Mouse (Mus musculus): ENCODE measurements at regions not wholly inside any gene's neighbourhood (a gene's known extent, or its start where the extent isn't known, plus 50 kb on each side); places are given as distances from the start of the nearest gene placed in this dataset.

DNA sequence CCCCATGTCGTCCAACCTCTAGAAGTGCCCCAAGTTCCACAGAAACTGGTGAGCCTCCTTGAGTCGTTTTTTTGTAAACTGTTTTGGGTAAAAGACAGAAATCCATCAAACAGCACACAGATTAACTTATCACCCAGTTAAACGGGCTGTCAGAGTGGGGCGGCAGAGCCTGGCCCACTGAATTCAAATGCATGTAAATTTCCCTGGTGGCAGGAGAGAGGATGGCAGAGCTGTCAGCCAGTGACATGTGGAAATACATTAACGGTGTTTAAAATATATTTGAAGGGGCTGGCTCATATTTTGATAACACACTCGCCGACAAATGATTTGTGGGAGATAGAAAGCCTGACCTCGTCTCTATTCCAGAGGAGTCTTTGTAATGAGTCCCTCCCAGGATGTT lies 252.5 kb upstream of the Mki67 start:
- DNase-seq (ENCODE audit: low spot score in 2 of 2), result no peak

DNA sequence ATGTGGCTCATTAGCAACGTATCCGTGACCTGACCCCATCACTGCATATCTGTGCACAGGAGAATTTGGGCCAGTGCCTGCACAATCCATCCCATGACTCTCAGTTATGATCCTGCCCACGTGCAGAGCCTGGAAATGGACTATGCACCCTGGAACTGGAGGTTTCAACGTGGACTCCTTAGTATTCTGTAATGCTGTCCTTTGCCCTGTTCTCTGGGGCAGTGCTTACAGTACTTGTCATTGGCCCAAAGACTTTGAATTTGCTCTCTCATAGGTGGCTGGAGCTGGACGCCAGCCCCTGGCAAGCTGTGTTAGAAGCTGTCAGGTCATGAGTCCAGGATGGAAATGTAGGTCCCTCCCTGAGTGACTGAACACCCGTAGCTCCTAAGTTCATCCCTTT lies 269.9 kb upstream of the Mki67 start:
- no peak for DNase-seq (ENCODE audit: low spot score in 2 of 2)

DNA sequence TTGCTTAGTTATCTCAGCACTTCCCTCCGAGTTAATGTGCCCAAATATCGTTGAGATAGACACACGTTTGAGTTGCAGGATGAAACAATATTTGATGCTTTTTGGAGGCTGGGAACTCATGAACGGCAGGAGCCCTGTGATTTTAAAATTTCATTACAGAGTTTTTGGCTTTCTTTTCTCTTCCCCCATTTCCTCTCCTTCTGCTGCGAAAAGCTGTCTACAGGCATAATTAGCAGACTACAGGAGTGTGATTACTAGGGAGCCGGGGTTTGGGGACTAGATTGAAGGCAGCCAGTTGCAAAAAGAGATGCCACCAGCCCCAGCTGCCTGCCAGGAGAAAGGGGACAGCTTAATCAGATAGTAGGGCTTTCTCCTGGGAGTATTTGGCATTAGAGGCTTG lies 274.2 kb upstream of the Mki67 start:
- DNase-seq (ENCODE audit: low spot score in 2 of 2), result no peak

DNA sequence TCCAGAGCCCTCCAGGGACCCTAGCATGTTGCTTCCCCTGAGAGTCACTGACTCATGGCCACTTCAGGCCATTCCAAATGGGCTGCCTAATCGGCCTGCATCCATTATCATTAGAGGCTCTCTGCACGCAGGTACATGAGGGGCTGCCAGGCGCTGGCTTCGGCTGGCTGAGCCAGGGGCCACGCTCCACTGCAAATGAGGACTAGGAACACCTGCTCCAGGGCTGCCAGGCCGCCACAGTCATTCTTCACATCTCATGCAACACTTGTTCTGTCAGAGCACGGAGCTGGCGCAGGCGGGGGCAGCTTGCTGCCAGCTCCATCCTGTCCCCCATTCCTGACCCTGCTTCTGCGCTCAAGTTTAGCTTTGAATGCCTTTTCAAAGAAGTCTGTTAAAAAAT lies 280.7 kb upstream of the Mki67 start:
- DNase-seq (ENCODE audit: low spot score in 2 of 2), result no peak

DNA sequence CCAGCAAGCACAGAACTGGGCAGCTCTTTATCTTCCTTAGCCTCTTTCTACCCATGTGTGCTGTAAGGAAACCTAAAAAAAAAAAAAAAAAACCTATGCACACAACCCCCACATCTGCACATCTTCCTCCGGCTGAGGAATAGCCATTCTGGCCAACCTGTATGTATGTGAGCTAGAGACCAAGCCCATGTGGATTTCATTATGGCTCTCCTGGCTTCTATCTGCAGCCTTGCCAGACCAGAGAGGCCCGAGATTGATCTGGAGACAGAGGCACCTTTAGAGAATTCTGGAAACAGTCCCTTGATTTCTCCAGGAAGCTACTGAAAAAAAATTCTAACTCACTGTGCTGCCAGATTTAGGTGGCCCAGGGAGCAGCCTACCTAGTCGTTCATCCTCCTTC lies 281.5 kb upstream of the Mki67 start:
- no peak for DNase-seq (ENCODE audit: low spot score in 2 of 2)

DNA sequence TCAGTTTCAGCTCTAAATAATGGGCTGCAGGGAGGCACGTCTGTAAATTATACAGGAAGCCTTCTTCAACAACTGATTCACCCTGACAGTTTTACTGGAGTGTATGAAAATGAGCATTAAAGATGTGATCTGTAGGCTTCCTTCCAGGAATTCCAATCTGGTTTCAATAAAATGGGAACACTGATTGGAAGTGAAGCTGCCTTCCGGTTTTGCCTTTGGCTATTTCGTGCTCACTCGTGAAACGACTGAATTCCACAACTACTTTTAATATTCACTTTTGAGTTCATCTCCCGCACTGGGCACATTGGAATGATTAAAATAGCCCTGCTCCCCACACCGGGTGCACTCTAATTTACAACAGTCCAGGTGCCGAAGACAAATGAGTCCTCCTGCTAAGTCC lies 286.2 kb upstream of the Mki67 start:
- DNase-seq (ENCODE audit: low spot score in 2 of 2), result no peak

DNA sequence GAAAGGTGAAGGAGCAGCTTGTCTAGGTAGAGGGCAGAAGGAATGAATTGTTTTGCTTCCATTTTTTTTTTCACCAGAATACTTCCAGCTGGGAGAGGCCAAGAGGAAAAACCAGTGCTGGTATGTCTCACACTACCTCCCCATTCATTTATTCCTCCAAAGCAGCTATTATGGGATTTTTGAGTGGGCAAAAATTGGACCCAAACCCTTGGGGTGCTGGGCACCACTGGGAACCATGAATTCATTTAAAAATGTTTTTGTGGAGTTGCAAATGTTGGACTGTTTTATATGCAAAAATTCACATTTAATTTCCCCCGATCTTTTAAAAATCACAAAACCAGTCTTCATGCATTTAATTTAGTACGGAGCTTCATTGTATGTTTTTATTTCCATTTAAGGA lies 287.1 kb upstream of the Mki67 start:
- DNase-seq (ENCODE audit: low spot score in 2 of 2), result no peak

DNA sequence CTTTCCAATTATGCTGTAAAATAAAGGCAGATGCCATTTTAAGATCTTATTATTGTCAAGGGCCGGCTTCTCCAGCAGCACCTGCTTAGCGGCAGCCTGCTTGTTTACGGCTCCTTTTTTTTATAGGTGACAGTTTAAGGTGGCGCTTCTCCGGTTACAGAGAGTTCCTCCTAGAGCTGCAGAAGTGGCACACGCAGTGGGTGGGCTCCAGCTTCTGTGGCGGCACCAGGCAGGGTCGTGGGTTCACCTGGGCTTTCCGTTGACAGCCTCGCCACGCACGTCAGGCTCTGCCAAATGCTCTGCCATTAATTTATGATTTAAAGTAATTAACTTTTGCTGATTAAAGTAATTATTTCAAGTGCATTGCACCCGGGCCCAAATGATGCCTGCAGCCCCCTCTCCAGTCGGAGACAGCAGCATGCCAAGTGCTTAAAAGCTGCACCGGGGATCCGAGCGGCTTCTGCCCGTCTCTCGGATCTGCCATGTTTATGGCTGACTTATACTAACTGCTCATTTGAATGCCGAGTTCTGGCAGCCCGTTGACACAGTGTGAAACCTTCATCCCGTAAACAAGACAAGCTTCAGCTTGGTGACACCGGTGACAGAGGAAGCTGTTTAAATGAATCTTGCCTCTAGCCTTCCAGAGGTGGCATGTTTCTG lies 291.8 kb upstream of the Mki67 start:
- DNase-seq (ENCODE audit: low spot score in 2 of 2), result no peak

DNA sequence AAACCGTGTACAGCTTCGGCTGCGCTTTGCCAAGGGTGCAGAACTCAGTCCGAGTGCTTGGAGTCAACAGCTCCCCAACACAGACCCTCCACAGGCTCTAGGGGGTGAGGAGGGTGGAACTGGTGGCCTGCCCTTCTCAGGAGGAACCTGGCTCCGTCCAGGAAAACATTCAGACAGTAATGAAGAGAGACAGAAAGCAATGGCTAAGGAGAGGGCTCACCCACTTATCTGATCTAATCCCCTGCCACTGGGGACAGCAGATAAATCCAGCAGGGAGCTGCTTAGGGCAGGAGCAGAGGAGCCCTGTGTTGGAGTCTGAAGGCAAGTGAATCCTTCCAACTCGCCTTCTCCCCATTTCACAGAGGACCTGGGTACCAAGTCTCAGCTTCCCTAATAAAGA lies 292.3 kb upstream of the Mki67 start:
- no peak for DNase-seq (ENCODE audit: low spot score in 2 of 2)

DNA sequence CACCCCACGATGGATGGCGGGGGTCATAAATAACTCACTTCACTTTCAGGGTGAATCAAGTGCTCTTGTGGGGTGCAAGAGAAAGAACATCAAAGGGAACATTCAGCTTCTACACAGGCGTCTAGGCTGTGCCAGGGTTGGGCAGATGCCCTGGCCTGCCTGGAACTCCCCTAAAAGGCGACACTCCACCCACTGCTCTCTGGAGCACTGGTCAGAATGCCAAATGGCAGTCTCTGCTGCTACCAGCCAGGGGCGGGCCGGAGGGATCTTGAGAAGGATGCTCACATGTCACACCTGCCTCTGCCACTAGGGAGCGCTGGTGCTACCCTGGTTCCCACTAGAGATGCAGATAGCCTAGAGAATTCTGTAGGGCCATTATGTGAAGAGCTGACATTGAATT lies 293.9 kb upstream of the Mki67 start:
- no peak for DNase-seq (ENCODE audit: low spot score in 2 of 2)

DNA sequence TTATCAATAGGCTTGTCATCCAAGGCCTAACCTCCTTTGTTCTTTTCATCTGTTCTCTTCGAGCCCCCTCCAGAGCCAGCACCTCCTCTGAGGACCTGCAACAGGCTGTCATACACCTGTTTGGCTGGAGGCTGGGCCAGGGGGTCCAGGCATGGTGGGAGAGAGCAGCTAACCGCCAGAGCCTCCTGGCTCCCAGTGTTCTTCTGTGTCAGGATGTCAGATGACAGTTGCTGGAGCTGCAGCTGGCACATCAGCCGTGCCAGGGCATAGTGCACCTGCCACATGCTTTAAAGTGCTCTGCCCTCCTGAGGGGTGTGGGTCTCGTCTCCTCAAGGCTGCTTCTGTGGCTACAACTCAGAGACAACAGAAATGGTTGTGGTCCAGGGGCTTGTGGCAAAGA lies 298.5 kb upstream of the Mki67 start:
- DNase-seq (ENCODE audit: low spot score in 2 of 2), result no peak

DNA sequence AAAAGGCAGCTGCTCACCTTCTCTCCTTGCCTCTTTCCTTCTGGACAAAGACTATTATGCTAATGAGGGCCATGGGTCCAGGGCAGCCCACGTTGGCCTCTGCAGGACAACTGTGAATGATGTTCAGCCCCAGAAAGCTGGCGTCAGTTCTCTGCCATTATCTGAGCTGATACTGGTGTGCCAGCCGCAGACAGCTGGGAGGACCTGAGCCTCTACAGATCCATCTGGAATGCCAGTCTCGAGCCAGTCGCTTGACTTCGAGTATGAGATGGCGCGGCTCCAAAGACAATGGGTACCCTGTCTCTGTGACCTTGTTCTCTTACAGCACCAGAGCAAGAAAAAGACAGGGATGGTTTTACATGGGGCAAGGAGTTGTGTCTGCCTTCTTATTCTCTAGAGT lies 300.8 kb upstream of the Mki67 start:
- DNase-seq (ENCODE audit: low spot score in 2 of 2), result no peak

DNA sequence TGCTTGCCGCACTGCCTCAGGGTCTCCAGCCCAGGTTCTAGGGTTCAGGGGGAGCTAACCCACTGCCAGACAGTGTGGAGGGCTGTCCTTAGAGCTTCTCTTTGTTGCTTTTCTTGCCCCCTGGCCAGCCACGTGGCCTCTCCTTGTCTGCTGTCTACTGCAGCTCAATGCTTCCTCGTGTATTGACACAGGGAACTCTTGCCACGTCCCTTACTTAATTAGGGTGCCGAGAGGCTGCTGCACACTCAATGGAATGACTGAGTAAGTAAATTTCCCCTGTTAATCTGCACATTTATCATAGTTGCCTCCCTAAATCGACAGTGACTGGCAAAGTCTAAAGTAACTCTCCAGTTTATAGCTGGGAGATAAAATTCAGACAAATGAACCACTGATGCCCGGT lies 304.4 kb upstream of the Mki67 start:
- DNase-seq (ENCODE audit: low spot score in 2 of 2), result no peak

DNA sequence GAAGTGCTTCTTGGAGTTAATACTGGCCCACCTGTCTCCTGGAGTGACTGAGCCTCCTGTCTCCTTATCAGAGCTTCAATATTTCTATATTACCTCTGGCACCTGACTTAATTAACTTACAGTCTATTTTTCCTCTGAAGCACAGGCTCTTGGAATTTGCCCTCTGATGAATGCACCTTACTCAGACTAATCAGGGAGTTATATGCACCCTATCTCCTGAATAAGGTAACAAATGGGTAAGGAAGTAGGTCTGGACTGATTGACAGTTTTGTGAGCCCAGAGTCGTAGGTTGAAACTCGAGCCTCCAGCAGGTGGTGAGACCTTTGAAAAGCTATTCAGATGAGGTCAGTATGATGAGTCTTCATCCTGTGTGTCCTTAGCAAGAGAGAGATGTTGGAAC lies 304.9 kb upstream of the Mki67 start:
- DNase-seq (ENCODE audit: low spot score in 2 of 2), result no peak

DNA sequence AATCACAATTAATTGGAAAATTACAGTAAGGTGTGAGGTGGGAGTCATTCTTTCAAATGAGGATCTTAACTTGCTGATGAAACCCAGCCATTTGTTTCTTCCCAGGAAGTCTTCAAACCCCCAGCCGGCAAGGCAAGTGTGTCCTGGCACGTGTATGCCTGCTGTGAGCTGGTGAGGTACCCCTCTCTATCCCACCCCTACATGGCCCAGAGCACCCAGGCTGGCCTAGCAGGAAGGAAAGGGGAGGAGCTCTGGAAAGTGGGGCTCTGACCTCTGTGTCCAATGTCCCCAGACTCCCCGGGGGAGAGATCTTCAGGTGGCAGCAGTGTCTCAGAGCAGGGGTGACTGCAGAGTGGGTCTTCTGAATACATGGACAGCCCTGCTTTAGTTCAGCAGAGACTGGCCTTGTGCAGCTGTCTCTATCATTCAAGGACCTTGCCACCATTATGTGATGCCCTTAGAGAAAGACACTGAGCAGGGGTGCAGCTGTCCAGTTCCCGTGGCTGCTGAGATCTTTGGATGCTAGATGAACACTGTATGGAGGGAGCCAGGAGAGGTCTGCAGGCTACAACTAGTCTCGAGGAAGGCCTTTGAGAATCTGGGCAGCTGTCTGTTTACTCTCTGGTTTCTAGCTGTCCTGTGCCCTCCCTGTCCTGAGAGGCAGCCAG lies 306.8 kb upstream of the Mki67 start:
- no peak for DNase-seq (ENCODE audit: low spot score in 2 of 2)

DNA sequence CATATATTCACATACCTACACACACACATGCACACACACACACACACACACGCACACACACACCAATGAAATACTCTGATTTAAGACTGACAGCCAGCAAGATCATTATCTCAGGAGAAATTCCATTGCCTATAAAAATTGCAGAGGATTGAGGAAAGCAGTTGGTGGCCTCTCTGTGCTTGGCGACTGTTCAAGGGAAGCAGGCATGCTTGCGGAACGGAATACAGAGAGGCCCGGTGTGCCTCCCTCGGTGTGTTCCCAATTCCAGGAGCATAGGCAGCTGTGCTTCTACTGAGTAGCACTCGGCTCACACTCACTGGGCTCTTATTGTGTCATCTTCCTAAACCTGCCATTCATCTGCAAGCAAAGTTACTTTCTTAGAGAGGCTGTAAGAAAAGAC lies 310.3 kb upstream of the Mki67 start:
- DNase-seq (ENCODE audit: low spot score in 2 of 2), result no peak

DNA sequence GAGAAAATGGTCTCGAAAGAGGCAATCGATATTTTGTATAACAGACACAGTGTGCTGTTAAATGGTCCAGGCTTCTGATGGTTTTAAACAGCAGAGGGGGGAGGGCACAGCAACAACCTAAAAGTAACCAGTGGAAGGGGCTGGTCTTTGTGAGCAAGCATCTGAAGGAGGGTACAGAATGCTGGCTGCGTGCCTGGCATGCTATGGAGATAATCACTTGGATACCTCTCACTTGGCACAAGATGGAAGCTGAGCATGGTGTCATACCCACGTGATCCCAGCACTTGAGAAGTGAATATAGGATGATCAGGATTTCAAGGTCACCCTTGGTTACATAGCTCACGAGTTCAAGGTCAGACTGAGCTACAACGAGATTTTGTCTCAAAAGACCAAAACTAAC lies 315.9 kb upstream of the Mki67 start:
- no peak for DNase-seq (ENCODE audit: low spot score in 2 of 2)

DNA sequence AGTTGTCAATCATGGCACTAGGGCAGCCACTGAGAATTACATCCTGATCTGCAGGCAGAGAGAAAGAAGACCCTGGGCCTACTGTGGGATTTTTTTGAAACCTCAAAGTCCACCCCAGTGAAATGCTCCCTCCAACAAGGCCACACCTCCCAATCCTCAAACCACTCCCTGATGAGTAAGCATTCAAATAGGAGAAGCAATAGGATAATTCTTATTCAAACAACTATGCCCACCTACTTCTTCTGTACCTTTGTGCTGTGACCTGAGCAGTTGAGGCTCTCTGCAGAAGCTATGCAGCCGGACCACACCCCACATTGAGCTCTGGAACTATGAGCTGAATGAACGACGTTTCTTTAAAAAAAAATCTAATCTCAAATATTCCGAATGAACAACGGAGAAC lies 317.4 kb upstream of the Mki67 start:
- no peak for DNase-seq (ENCODE audit: low spot score in 2 of 2)

DNA sequence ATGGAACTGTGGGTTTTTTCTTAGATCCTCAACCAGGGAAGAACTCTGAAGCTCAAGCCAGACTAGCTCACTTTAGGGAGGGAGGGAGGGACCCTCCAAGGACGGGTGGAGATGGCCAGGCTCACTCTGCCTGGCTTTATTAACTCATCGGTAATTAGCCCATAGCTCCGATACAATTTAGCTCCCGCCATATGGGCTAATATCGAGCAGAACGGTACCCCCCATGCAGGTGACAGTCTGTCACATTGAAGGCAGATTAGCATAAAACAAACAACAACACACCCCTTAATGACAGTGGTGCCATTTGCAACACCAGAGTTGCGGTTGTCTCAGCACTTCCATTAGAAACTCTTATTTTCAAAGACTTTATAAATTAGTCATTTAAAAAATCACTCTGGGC lies 319.6 kb upstream of the Mki67 start:
- DNase-seq (ENCODE audit: low spot score in 2 of 2), result no peak

DNA sequence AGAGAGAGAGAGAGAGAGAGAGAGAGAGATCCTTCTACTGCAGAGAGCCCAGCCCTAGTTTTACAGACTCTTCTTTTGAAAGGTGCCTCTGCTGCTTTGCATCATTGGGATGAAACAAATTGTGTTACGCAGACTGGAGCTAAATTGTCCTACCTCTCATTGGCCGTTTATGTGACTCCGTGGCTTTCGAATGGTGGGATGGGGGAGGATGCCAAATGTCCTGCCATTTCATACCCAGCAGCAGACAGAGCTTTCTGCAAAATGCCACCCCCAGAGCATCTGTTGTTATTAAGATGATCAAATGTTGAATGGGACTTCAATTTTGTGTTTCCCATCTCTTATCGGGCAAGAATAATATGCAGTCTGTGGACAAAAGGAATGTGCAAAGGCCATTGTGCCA lies 321.9 kb upstream of the Mki67 start:
- no peak for DNase-seq (ENCODE audit: low spot score in 2 of 2)

DNA sequence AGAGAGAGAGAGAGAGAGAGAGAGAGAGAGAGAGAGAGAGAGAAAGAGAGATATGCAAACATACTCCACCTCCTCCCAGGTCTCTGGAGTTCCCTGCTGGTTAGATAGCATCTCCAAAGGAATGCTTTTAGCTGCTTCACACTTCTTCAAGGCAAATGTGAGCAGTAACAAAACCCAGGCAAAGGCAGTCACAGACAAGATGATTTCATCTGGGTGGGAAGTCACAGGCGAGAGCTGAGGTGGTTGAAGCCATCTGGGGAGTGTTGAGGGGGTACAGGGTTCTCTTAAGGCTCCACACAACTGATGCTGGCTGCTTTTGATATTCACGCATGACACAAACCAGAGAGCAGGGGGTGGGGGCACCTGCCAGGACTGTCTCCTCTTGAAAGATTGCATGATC lies 322.7 kb upstream of the Mki67 start:
- DNase-seq (ENCODE audit: low spot score in 2 of 2), result no peak

DNA sequence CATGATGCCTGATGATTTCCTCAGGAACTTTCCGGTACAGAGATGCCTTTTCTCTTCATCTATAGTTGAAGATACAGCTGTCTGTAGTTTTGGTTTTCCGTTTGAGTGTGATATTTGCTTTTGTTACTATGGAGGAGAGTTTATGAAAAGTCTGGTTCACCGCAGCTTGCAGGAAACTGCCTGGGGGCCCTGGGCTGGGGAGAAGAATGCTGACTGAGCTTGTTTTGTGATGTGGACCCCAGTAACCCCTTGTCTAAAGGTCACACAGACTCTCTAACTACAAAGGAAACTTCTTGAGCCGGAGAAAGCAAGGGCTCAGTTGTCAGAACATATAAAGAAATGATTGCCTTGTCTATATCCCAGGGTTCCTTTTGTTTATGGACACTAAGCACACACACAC lies 325.8 kb upstream of the Mki67 start:
- DNase-seq (ENCODE audit: low spot score in 2 of 2), result no peak

DNA sequence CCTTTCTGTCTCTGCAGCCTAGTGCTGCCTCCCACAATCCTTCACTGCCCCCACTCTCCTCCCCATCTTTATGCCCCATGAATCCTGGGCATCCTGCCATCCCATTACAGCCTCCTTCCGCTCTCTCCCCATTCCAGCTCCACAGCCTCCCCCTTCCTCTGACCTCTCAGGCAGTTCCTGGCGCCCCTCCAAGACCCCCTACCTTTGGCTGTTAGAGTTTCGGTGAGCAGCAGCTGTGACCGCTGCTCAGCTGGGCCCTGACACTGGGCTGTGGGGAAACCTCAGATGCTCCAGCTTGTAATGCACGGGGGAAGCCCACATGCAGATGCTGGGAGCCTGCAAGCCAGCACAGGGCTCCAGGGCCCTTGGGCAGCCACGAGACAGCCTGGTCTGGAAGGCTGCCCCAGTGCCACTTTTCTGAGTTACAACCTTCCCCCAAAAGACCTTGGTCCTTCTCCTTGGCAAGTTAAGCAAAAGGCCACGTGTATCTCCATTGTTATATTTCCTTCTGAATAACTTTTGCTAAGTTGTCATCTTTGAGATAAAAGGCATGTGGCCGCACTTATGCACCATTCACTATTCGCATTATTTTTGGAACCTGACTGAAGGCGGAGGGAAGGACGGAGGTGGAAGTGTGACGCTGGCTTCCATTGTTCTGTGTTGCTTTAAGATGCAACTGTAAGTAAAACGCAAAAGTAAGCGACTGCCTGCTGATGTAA lies 330.6 kb upstream of the Mki67 start:
- DNase-seq (ENCODE audit: low spot score in 2 of 2), result no peak
